Mouse (Mus musculus) gastrocnemius, postnatal 25 days (tissue): Measurements from ENCODE around the gene Fgfr2. TPM values are rescaled to one million over a fixed set of nuclear protein-coding genes. Genes with fewer than 3 reads are reported as not detected.

ENCODE experiments used
- DNase-seq: peaks from one replicate; pipeline ENCODE4 v3.0.0; 2022
- total RNA-seq, 2 experiments: library from RNA; stranded (reverse); gene quantifications; 1 replicate in 1 of 2; 2 replicates in 1 of 2; pipeline ENCODE4 v1.2.3; 2021

Gene Fgfr2
- total RNA-seq, 2 experiments from 2014 or later: 0.33 to 0.96 TPM

DNA sequence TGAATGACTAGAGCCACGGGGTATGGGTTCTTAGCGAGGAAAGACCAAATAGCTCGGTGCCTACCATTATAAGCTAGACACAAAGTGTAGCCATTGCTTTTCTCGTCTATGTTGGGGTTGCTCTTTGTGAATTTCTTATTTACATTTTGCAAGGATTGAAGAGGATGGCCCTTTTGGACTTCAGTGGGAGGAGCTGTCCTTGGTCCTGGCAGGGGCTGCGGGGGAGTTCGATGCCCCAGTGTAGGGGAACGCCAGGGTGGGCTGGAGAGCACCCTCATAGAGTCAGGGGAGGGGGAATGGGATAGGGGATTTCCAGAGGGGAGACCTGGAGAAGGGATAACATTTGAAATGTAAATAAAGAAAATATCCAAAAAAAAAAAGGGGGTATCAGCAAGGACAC is 1063.0 kb downstream of the Fgfr2 start:
- no peak for DNase-seq

DNA sequence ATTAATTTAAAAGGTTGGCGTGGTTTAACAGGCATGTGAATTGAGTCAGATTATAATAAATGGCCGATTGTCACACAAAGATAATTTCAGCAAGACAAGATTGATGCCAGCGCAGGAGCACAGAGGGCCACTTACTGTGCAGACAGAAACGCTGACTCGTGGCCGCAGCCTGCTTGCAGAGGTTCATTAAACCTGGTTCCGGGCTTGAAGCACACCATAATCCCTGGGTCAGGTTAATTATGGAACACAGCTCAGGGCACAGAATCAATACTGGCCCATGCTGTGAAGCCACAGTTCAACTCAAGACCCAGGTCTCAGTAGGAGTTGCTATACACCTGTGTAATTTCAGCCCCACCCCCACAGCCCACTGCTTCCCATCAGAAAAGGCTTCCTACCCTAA is 1066.6 kb downstream of the Fgfr2 start:
- no peak for DNase-seq

DNA sequence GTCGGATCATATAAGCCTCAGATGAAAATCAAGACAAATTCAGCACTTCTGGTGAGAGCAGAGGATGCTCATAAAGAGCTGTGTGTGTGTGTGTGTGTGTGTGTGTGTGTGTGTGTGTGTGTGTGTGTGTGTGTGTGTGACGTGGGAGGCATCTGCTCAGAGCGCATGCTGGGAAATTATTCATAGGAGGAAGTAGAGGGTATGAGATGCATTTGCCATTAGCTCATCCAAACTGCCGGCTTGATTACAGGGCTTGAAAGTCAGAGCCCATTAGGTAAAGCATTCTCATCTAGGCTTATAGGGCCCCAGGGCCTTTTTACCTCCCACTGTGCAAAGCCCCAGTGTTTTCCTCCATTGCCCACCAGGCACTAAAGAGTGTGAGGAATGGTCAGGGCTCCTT is 1076.5 kb downstream of the Fgfr2 start:
- DNase-seq: no peak

DNA sequence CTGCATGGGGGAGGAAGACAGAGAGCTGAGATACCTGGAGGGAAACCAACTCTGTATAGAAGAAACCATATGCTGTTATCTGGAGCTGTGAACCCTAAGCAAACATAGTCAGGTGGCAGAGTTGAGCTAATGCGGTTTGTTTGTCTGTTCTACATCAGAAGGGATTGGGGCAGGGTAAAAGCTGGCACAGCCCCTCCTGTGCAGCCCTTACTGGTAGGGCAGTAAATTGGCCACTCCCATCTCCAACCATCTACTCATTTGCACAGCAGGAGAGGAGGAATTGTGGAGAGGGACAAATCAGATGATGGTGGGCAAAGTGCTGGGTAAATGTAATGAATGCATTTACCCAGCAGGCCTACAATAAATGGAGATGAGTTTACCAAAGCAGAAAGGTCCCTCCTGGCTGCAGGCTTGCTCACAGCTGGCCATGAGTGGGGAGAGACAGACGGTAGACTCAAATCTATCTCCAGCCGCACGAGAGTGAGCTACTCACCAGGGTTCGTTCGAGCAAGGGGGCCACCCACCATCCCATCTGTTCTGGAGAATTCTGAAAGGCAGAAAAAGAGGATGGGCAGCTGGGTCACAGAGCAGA is 1091.1 kb downstream of the Fgfr2 start:
- DNase-seq: no peak

DNA sequence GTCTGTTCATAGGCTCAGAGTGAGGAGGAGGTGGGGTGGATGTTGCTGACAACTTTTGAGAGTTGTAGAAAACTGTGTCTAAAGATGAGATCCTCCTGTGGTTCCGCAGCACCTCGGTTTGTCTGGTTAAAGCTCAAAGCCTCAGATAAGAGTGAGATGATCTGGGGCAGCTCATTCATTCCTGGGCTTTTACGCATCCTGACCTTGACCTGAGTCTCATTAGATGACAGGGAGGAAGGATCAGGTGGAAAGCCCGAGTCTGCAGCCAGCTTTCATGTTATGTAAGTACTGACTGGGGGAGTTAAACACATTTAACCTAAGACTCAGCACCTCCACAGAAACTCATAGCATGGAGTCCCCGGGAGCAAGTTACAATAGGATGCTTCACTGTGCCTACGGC is 1096.5 kb downstream of the Fgfr2 start:
- DNase-seq: no peak

DNA sequence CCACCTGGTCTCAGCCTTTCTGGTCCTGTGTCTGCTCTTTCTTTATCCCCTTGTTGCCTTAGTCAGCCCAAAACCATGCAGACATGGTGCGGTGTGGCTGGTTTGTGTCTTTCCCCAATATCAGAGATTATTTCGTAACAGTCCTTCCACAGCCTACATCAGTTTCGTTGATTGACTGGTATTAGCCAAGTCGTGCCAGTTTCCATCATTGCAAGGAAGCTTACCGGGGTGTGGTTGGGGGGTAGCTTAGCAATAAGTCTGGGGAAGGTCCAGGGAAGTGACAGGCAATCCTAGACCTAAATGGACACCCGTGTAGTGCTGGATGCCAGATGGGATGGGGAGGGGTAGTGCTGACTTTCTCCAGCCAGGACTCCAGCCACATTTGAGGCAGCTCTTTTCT is 1097.6 kb downstream of the Fgfr2 start:
- DNase-seq: no peak

DNA sequence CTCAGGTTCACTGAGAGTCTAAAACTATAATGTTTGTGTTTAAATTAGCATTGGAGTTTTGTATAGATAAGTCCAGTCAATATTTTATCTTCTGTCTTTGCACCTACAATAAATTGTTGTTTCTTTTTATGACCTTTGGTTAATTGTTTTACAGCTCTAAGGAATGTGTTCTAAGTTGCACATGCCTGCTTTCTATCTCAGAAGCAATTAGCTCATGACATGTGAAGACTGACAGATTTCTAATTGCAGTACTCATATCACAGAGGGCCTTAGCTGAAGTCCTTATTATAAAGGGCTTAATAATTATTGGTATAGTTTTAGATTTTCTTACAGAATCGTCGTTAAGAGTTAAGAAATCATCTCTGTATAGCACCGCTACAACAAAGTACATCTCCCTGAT is 1107.2 kb downstream of the Fgfr2 start:
- no peak for DNase-seq

DNA sequence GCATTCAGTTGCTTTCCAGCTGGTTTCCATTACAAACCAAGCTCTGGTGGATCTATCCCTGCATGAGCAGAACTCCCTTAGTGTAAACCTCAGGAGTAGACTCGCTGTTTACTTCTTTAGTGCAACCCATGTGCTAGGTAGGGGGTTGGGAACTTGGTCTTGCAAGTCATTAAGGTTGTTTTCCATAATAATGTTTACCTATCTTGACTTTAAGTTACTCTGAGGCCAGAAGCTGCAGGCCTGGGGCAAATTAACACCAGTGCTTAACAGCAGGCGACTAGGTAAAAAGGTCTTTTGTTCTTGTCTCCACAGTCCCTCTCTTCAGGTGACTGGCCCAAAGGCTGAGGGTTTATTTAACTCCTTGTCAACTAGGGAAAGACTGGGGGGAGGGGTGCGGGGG is 1108.0 kb downstream of the Fgfr2 start:
- DNase-seq: no peak

DNA sequence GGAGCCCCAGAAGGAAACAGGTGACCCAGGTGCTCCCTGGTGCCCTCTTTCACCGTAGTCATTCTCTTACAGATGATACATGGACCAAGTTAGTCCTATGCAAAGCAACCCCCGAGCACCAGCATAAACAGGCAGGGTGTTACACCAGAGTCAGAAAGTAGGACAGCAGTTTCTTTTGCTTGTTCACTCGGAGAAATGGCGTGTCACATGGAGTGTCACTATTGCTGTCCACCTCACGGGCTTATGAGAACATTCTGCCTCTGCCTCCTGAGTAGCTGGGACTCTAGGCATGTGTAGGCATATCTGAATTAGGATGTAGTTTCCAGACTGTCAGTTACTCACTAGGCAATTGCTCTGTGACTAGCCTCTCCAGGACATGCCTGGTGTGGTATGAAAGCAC is 1109.2 kb downstream of the Fgfr2 start:
- DNase-seq: no peak

DNA sequence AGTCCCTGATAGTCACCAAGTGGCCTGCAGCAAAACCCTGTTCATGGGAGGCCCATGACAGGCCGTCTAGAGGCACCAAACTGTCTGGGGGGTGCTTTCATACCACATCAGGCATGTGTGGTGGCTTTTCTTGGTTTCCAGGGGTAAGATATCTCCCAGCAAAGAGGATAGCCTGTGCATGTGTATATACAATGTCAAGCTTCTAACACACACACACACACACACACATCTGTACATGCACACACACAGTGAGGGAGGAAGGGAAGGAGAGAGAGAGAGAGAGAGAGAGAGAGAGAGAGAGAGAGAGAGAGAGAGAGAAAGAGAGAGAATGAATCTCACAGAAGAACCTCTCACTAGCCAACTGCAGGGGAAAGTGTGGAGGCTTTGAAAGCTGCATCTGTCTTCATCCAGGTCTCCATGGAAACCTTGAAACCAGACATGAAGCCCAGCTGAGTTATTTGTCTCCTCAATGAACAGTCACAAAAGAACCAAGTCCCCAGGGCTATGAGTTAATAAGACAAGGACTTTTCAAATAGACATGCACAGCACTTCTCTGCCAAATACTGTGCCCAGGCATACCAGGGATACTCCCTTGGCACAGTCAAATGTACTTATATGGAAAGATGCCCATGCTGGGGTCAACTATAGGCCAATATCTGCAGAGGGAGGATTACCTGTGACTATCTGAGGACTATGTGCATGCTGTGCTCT is 1110.0 kb downstream of the Fgfr2 start:
- DNase-seq: no peak

DNA sequence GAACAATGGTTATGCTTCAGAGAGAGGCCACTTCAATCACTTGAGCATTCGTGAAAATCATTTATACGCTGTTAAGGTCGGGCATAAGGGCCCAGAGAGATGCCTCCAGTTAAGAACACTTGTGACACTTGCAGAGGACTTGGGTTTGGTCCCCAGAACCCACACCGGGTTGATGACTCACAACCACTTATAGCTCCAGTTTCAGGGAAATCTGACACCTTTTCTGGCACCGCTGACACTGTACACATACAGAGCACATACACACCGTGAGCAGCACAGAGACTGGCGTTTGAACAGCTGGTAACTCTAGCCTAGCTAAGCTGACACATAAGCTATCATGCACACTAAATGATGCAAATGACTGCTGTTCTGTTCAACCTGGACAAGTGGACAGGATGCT is 1114.1 kb downstream of the Fgfr2 start:
- DNase-seq: no peak

DNA sequence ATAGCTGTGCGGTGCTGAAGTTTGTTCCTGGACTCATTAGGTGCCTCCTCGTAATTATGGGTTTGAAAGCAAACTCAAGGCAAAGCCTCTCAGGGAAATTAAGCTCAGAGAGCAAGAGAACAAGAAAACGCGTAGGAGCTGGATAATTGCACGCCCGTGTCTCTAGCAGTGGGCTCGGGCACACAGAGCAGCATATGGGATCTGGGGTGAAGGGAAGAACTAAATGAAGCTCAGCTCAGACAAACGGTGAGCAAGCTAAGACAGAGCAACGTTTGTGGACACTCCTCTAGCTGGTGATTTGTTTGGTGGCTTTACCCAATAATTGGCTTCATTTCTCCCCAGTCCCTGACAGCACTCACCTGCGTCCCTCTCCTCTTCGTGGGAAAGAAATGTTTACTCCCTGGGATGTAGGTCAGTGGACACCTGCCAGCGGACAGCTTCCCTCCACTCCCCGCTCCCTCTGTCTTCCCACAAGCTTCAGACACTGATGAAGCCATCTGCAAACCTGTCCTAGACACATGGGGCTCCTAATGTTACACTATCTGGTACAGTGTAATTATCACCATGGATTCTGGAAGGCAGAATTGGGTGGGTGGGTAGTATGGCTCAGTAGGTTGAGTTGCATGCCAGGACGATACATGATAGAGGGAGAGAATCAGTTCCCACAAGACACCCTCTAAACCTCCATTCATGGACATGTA is 1117.0 kb downstream of the Fgfr2 start:
- DNase-seq: no peak

DNA sequence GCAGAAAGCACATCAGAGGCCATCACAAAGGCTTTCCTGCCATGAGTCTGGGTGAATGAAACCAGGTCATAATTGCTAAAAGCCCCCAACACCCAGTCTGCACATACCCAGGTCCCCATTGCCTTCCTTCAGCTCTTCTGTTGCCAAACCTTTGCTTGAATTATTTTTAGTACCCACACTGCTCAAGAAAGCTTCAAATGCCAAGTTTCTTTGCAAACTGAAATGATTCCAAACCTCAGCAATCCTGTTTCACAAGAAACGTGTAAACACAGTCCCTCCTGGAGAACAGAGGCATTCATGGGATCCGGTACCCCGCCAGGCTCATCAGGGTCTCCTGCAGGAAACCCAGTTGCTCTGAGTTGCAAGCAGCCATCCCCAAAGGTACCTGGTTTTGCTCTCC is 1130.3 kb downstream of the Fgfr2 start:
- no peak for DNase-seq

DNA sequence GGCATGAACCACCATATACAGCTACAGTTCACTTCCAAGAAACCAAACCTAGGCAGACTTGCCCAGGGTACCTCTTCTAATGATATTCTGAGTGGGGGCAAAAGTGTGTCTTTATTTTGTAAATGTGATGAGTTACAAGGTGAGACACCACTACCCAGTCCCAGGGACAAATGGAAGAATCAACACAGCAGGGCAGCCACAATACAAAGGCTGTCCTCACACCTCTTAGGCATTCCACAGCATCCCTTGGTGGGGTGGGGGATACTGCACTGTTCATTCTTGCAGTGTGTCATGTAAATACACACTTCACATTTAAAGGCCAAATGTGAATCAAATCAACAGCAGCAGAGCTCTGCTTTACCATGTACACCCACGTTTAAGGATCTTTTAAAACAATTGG is 1130.9 kb downstream of the Fgfr2 start:
- no peak for DNase-seq

DNA sequence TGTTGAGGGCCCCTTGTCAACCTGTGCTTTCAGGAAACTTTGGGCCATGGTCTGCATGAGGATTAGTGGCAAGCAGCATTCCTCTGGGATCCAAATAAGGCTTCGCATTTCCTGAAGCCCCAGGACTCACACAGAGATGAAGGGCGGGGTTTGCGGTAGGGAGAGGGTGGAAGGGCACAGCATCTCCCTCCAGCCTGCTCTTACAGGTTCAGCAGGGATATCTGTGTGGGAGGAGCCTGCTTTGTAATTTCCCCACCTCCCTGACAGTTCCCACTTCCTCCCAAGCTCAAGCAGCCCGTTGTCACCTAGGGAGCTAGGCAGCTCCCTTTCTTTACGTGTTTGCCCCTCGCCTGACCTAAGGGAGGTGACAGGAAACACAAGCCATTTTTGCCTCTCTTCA is 1134.1 kb downstream of the Fgfr2 start:
- no peak for DNase-seq

DNA sequence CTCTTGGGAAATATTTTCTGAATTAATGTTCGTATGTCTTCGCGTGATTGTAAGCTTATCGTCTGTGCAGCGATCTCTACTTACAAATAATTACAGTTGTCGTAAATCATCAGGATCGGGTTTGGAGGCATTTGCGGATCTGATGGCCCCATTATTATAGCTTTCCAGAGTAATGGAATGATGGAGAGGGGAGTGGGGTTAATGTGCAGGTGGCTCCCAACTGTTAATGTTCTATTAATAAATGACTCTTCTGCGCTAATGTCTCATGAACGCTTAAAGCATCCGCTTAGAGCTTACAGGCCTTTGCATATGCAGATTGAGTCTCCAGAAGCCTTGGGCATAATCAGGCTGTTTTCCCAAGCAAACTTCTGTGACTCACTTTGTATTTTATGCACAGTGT is 1144.5 kb downstream of the Fgfr2 start:
- DNase-seq: no peak

DNA sequence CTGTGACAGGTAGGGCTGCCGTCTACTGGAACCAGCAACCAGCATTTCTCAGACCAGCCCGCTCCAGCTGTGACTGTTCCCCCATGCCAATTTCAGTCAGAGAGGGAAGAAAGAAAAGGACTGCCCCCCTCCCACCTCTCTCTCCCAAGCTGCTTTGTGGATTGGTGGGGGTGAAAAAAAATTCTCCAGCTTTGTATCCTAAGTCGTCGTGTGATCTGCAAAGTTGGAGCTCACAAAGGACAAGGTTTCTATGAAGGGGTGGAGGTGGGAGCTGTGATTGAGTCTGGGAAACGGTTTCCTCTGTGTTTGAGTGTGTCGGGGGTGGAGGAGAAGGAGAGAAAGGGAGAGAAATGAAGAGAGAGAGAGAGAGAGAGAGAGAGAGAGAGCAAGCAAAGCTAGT is 1147.3 kb downstream of the Fgfr2 start:
- DNase-seq: no peak

DNA sequence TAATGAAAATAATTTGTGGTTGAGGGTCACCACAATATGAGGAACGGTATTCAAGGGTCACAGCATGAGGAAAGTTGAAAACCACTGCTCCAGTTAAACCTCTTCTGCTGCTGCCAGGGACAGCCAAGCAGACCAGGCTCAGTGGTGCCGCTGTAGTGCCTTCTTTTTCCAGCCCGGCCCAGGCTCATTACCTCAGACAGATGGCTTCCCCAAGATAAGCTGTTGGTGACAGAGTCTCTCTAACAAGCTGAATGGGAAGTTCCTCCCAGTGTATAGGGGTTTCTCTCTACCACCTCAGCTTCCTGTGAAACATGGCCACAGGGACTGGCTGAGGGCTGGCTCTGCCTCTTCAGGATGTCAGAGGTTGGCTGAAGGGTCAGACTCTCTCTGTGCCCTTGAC is 1152.9 kb downstream of the Fgfr2 start:
- DNase-seq: no peak

DNA sequence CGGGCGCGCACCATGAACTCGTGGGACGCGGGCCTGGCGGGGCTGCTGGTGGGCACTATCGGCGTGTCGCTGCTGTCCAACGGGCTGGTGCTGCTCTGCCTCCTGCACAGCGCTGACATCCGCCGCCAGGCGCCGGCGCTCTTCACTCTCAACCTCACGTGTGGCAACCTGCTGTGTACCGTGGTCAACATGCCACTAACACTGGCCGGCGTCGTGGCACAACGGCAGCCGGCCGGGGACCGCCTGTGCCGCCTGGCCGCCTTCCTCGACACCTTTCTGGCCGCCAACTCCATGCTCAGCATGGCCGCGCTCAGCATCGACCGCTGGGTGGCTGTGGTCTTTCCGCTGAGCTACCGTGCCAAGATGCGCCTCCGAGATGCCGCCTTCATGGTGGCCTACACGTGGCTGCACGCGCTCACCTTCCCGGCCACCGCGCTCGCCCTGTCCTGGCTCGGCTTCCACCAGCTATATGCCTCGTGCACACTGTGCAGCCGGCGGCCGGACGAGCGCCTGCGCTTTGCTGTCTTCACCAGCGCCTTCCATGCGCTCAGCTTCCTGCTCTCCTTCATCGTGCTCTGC is 1156.1 kb downstream of the Fgfr2 start:
- no peak for DNase-seq

DNA sequence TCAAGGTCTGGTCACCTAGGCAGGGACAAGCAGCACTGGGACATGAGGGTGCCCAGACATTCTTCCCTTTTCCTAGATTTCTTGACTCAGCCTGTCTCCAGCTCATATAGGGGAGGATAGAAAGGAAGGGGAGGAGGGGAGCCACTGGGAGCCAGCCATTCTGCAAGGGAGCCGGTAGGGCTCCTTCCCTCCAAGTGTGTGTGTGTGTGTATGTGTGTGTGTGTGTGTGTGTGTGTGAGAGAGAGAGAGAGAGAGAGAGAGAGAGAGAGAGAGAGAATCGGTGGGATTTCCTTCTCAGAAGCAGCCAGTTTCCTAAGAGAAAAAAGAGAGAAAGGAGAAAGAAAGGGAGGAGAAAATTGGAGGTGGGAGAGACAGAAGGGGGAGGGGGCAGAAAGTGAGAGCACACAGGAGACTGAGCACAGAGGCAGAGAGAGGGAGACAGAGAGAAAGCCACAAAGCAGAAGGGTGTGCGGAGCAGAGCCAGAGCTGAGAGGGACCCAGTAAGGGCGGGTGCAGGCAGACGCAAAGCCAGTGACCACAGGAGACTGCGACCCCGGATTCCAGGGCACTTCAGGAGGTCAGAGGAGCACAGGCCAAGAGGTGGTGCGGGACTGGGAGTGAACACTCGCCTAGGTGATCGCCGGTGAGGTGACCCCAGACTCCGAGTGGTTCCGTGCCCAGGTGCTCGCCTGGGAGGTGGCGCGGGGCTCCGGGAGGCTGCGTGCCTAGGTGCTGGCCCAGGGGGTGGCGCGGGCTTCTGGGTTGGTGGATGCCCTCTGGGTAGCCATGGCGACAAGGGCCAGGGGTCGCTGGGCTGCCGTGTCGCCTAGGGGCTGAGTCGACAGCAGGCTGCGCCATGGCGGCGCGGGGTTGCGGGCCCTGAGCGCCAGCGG is 1156.9 kb downstream of the Fgfr2 start, which contains the start of gene Gpr26:
Gene Gpr26 (plus strand): TSS at position 438 of the 893 bp plus-strand sequence.
- DNase-seq: peak; percentile 10

DNA sequence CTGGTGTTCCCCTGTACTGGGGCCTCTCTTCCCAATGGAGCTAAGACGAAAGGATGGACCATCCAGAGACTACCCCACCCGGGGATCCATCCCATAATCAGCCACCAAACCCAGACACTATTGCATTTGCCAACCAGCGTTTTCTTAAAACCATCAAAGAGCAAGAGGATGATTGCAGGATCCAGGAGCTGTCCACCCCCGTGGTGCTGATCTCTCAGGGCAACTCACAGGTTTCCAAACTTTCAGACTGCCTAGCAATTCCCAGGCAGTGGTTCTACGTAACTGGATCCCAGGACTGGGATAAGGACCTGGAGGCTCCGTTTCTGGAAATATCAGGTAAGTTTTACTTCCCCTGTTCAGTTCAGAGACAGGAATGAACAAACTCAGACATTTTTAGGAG is 1162.6 kb downstream of the Fgfr2 start:
- no peak for DNase-seq

DNA sequence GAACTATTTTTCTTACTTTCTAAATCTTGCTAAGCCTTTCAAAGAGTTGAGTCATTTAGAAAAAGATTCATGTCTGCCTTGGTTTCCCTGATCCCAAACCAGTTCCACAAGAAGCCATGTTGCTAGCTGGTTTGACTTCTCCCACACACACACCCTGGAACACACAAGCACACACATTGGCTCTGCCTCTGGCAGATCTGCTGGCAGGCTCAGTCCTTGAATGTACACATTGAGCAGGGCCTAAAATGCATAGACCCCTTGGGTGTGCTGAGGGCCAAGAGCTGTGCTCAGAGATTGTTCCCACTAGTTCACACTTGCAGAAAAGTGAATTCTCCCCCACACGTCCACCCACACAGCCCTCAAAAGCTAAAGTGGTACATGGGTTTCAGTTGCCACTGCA is 1164.4 kb downstream of the Fgfr2 start:
- DNase-seq: no peak
